Mouse (Mus musculus) liver, adult 2 months (tissue): Measurements from ENCODE around the gene Emsy.

ENCODE experiments used
- CTCF ChIP-seq: fragments of 200-500 bp; IDR thresholded peaks from 2 replicates; pipeline ENCODE4 v1.5.1; 2011; ENCODE audit warnings: low read depth, low read length, control low read depth
- POLR2A ChIP-seq: fragments of 200-500 bp; IDR thresholded peaks from 2 replicates; pipeline ENCODE4 v1.6.1; 2011; ENCODE audit warnings: low read length, control low read depth; ENCODE audit not compliant: insufficient read depth; ENCODE audit errors: extremely low read depth

DNA sequence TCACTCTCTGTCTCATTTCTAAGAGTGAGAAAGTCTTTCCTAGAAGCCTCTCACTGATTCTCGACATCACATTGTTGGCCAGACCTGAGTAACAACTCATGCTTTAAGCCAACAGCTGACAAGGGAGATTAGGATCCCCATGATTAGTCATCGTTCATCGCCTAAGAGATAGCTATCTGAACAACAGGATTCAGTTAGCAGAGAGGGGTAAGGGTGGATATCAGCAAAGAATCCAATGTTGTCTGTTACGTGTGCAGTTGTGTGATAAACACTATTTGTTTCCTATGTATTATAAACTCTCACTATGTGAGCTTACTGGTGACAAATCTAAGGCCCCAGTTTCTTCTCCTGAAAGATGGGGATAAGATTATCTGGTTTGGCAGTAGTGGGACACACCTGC lies 17.8 kb upstream of the Emsy start:
- TF ChIP-seq CTCF (no peak), POLR2A (no peak)
